Mouse (Mus musculus) hindbrain, embryonic 15.5 days (tissue): Measurements from ENCODE around the gene Rrm2. TPM values are rescaled to one million over a fixed set of nuclear protein-coding genes. Genes with fewer than 3 reads are reported as not detected.
A peak's percentile ranks its signal among the peaks of the same experiment; 100 is the strongest.

Experiments
- ATAC-seq: fragments of 200-750 bp; cut with Nextera tagmentation; 2 replicates; pipeline ENCODE4 v1.8.0; 2017; ENCODE audit warnings: low read depth, moderate number of reproducible peaks, moderate TSS enrichment; ENCODE audit not compliant: low FRiP score
- H3K27ac ChIP-seq: fragments of 300-500 bp; sonication (generic); replicated peaks from 2 replicates; pipeline ENCODE4 v1.5.1; 2015; ENCODE audit warnings: mild to moderate bottlenecking, inconsistent platforms
- H3K27me3 ChIP-seq: fragments of 300-500 bp; sonication (generic); 2 replicates; pipeline ENCODE4 v1.6.1; 2015; ENCODE audit warnings: control low read depth, inconsistent platforms
- H3K36me3 ChIP-seq: fragments of 300-500 bp; sonication (generic); 2 replicates; pipeline ENCODE4 v1.6.1; 2015; ENCODE audit warnings: control low read depth, inconsistent platforms
- H3K4me1 ChIP-seq: fragments of 300-500 bp; sonication (generic); replicated peaks from 2 replicates; pipeline ENCODE4 v1.6.1; 2015; ENCODE audit warnings: control low read depth, inconsistent platforms
- H3K4me2 ChIP-seq: fragments of 300-500 bp; sonication (generic); 2 replicates; pipeline ENCODE4 v1.6.1; 2015; ENCODE audit warnings: moderate library complexity, mild to moderate bottlenecking, inconsistent platforms
- H3K4me3 ChIP-seq: fragments of 300-500 bp; sonication (generic); 2 replicates; pipeline ENCODE4 v1.5.1; 2015; ENCODE audit warnings: mild to moderate bottlenecking, inconsistent platforms
- H3K9ac ChIP-seq: fragments of 300-500 bp; sonication (generic); 2 replicates; pipeline ENCODE4 v1.6.1; 2015; ENCODE audit warnings: inconsistent platforms
- H3K9me3 ChIP-seq: fragments of 300-500 bp; sonication (generic); 2 replicates; pipeline ENCODE4 v1.6.1; 2016; ENCODE audit warnings: control low read depth, inconsistent platforms
- WGBS: fragments of 180-500 bp; shearing (Covaris S2); methylation state at CpG from one replicate; pipeline ENCODE4 v1.1.7; 2015; 5-methylcytosine and 5-hydroxymethylcytosine counted together
- polyA plus RNA-seq: library from polyadenylated mRNA; unstranded; fragments of >200 nt; fragmentation: Nextera tagmentation; extraction: Ambion mirVana; gene quantifications from 2 replicates; pipeline ENCODE4 v1.2.1, GENCODE M21; 2015

The Rrm2 gene
- polyA plus RNA-seq, 1 experiment from 2014 or later: 64.0 TPM

DNA sequence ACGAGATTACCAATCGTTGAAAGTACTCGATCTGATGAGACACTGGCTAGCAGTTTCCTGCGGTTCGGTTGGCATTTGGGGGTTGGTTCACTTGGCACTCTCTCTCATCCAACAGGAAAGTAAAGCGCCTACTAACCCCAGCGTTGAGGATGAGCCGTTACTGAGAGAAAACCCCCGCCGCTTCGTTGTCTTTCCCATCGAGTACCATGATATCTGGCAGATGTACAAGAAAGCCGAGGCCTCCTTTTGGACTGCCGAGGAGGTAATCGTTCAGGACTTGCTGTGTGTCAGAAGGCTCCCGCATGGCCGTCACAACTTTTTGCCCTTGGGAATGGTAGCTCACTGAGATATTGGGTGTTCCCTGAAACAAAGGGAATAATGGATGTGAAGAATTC lies 780 bp downstream of the Rrm2 start:
- Histone ChIP-seq H3K27me3 (peaks cover 9% of the 10 kb centered on the region), H3K4me1 (peaks cover 21% of the 10 kb centered on the region), H3K9ac (peak overlapping the region; percentile 80), H3K27ac (no peak overlapping the region), H3K4me3 (peak overlapping the region; percentile 93), H3K9me3 (no peaks in the 10 kb centered on the region), H3K36me3 (no peaks in the 10 kb centered on the region), H3K4me2 (peak overlapping the region; percentile 93)
- WGBS: under 1% methylated on average over 17 of the region's 17 CpGs
- no peak for ATAC-seq

DNA sequence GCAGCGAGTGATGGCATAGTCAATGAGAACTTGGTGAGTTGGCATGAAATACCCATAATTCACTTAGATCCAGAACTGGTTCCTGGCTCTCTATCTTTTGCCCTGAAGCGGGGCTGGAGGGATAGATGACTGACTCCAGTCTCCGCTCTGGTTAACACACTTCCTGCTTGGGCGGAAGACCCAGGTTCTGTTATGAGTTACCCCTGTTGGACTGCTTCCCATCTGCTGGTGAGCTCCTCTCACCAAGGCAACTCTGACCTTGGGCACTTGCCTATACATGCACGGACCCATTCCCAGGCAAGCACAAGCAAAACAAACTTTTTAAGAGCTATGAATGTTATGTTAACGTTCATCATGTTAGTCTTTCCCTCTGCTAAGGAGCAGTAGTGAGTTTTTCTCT lies 1.4 kb downstream of the Rrm2 start:
- Histone ChIP-seq H3K4me2 (peak overlapping the region; percentile 93), H3K9ac (no peak overlapping the region), H3K9me3 (no peaks in the 10 kb centered on the region), H3K27me3 (peaks cover 9% of the 10 kb centered on the region), H3K4me1 (peaks cover 21% of the 10 kb centered on the region), H3K36me3 (no peaks in the 10 kb centered on the region), H3K27ac (no peak overlapping the region), H3K4me3 (peak overlapping the region; percentile 93)
- ATAC-seq: no peak
- WGBS: 23% methylated on average over 6 of the region's 6 CpGs

DNA sequence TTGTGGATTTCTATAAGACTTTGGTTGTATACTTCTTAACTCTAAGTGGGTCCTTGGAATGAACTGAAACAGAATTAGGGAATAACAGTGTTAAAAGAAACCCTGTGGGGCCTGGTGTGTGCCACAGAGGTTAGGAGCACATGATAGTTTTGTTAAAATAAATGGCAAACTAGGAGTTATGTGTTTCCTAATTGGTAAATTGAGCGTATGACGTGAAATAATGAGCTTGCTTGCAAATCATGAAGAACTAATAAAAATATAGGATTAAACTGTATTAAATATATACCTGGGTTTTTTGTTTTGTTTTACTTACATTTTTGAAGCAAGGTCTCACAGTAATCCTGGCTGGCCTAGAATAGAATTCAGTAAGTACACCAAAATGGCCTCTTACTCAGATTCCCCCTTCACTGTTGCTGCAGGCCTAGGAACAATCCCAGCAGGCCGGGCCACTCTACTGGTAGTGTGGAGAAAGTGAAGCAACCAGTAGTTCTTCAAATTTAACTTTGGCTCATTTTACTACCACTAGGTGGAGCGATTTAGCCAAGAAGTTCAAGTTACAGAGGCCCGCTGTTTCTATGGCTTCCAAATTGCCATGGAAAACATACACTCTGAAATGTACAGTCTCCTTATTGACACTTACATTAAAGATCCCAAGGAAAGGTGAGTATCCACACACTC lies 1.9 kb downstream of the Rrm2 start:
- peak overlapping the region; percentile 93; the same call in 1 of the 2 replicates for H3K4me3 ChIP-seq
- peak overlapping the region; percentile 93 for H3K4me2 ChIP-seq
- no peak overlapping the region for H3K27ac ChIP-seq
- no peaks in the 10 kb centered on the region for H3K9me3 ChIP-seq
- ATAC-seq: peak; percentile 1; the same call in 1 of the 2 replicates
- 30% methylated on average over 5 of the region's 5 CpGs for WGBS
- H3K36me3 ChIP-seq: no peaks in the 10 kb centered on the region
- H3K9ac ChIP-seq: no peak overlapping the region
- H3K27me3 ChIP-seq: peaks cover 9% of the 10 kb centered on the region
- peaks cover 21% of the 10 kb centered on the region for H3K4me1 ChIP-seq

DNA sequence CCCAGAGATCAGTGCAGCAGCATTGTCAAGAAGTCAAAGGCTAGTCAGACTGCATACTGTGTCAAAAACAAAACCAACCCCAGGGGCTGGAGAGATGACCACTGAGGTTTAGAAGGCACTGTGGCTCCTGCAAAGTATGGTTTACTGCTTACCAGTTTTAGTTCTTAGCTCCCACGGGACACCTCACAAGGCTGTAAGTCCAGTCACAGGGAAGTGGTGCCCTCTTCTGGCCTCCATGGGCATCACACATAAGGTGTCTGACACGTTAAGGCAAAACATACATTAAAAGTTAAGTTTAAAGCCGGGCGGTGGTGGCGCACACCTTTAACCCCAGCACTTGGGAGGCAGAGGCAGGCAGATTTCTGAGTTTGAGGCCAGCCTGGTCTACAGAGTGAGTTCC lies 2.6 kb downstream of the Rrm2 start:
- no peak for ATAC-seq
- Histone ChIP-seq H3K27me3 (peaks cover 9% of the 10 kb centered on the region), H3K27ac (no peak overlapping the region), H3K4me1 (peaks cover 21% of the 10 kb centered on the region), H3K4me2 (peak overlapping the region; percentile 19; the same call in 1 of the 2 replicates), H3K4me3 (no peak overlapping the region), H3K9me3 (no peaks in the 10 kb centered on the region), H3K9ac (no peak overlapping the region), H3K36me3 (no peaks in the 10 kb centered on the region)
- 52% methylated on average over 5 of the region's 5 CpGs for WGBS

DNA sequence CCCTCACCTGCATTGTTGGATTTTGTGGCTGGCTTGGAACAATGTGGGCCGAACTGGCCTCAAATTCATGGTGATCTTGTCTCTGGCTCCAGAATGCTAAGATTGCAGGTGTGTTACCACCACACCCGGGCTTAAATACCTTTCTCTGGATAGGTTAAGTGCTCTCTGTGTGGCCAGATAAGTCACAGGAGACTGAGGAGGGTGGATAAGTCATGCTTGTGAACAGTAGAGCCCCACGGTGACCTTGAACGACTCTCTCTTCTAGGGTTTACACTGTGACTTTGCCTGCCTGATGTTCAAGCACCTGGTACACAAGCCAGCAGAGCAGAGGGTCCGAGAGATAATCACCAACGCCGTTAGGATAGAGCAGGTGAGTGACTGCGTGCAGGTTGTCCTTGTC lies 4.4 kb downstream of the Rrm2 start:
- H3K9ac ChIP-seq: no peak overlapping the region
- 87% methylated on average over 8 of the region's 8 CpGs for WGBS
- H3K4me1 ChIP-seq: peaks cover 19% of the 10 kb centered on the region
- ATAC-seq: no peak
- no peaks in the 10 kb centered on the region for H3K36me3 ChIP-seq
- H3K9me3 ChIP-seq: no peaks in the 10 kb centered on the region
- H3K27ac ChIP-seq: no peak overlapping the region
- H3K4me2 ChIP-seq: no peak overlapping the region
- H3K4me3 ChIP-seq: no peak overlapping the region
- H3K27me3 ChIP-seq: peaks cover 3% of the 10 kb centered on the region

DNA sequence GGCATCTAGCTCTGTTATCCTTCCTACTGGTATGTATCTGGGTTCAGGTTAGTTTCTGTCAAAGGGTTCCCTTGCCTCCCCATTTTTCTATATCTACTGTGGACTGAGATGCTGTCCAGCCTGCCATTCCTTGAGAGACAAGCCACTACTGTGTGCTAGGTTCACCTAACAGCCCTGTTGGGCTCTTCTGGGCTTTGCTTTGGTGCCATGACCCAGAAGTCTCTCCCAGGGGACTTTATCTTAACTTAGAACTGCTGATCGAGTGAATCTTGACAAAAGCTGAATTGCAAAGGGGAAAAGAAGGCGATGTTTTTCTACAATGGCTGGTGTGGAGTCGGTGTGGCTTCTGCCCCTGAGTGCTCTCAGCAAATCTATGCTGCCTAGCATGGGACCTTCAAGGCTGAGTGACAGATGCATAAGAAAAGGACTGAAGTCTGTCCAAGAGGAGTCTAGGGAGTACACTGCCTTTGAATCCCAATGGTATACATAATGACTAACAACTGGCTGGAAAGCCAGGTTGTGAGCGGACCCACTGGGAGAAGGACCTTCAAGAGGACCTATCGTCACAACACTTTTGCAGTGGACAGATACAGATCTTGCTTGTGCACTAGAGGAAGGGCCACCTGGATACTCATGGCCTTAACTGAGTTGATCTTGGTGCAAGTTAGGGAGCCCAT lies 6.7 kb downstream of the Rrm2 start:
- ATAC-seq: no peak
- 68% methylated on average over 5 of the region's 5 CpGs for WGBS
- Histone ChIP-seq H3K9ac (no peak overlapping the region), H3K36me3 (no peaks in the 10 kb centered on the region), H3K27me3 (no peaks in the 10 kb centered on the region), H3K9me3 (no peaks in the 10 kb centered on the region), H3K4me3 (no peak overlapping the region), H3K27ac (no peak overlapping the region), H3K4me2 (no peak overlapping the region), H3K4me1 (peaks cover 4% of the 10 kb centered on the region; the same call in 1 of the 2 replicates)

DNA sequence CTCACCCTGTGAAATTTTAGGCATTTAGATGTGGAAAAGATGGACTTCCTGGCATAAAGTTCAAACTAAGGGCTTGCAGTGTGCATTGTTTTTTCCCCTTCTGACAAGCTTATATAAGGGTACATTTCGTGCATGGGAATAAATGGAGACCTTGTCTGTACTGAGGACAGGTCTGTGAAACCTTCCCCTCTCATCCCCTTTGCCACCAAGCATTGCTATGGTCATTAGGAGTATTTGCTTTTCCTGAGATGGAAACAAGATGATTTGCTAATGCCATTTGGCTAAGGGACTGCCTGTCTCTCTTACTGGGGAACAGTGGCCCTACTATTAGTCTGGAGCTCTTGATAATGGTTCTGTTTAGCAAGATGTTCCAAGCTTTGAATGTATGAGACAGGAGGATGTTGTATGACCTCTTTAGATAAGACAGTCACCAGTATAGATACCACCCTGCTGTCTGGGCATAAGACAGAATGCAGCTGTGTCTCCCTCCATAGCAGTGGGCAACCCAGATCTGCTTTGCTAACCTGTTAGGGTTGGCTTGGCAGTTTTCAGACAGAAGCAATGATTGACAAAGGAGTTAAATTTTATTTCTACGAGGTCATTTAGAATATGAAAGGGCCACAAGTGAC lies 7.3 kb downstream of the Rrm2 start:
- no peak overlapping the region for H3K9ac ChIP-seq
- peaks cover 2% of the 10 kb centered on the region; the same call in 1 of the 2 replicates for H3K4me1 ChIP-seq
- H3K27ac ChIP-seq: no peak overlapping the region
- H3K4me3 ChIP-seq: no peak overlapping the region
- WGBS: 79% methylated on average over 2 of the region's 2 CpGs
- H3K36me3 ChIP-seq: no peaks in the 10 kb centered on the region
- H3K9me3 ChIP-seq: no peaks in the 10 kb centered on the region
- ATAC-seq: no peak
- H3K27me3 ChIP-seq: no peaks in the 10 kb centered on the region
- H3K4me2 ChIP-seq: no peak overlapping the region

DNA sequence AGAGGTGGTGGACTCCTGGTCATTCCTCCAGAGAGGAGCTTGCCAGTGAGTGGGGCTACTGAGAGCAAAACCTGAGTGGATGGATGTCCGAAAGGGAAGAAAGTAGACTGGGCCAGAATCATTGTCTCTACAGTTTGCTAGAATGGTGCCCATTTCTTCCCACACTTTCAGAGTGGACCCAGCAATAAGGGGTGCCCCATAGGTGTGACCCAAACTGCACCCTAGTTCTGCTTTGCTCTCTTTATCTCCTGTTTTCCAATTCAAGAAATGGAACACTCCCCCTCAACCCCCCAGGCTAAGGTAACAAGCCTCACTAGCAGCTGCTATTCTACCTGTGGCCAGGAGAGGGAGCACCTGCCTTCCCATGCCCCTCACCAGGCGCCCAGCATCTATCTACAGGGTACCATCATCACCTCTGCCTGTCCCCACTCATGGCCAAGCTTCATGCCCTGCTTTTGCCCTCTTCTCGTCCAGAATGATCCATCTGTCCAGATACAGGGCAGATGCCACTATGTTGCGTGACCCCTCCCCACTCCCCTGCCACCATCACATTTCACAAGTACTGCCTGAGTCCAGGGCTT lies 8.8 kb downstream of the Rrm2 start:
- H3K27ac ChIP-seq: no peak overlapping the region
- WGBS: 50% methylated on average over 4 of the region's 4 CpGs
- H3K4me1 ChIP-seq: no peaks in the 10 kb centered on the region

DNA sequence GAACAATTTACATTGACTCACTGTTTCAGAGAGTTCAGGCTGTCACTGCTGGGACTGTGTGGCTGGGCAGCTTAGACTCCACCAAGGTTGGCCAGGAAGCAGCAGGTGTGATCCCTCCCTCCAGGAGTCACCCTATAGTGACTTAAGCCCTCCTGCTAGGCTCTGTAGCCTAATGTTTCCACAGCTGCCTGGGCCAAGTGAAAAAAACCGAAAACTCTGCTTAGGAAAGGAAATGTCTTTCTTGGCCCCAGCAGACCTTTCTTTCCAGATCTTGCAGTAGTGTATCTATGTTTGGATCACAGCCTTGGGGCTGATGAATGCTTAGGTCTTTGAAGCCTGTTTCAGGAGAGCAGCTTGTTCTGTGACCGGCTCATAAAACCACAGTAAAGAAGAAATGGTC lies 15.4 kb downstream of the Rrm2 start:
- no peaks in the 10 kb centered on the region for H3K27me3 ChIP-seq
- peaks cover 8% of the 10 kb centered on the region for H3K4me1 ChIP-seq
- no peak overlapping the region for H3K27ac ChIP-seq
- no peak for ATAC-seq
- 69% methylated on average over 2 of the region's 2 CpGs for WGBS
- no peak overlapping the region for H3K4me3 ChIP-seq
- no peak overlapping the region for H3K9ac ChIP-seq
- no peaks in the 10 kb centered on the region; the same call in 1 of the 2 replicates for H3K9me3 ChIP-seq
- no peak overlapping the region for H3K4me2 ChIP-seq
- no peaks in the 10 kb centered on the region for H3K36me3 ChIP-seq

More for the DNA sequence above, 8.8 kb downstream of the Rrm2 start:
- no peaks in the 10 kb centered on the region for H3K36me3 ChIP-seq
- no peak overlapping the region for H3K4me2 ChIP-seq
- H3K4me3 ChIP-seq: no peak overlapping the region
- H3K27me3 ChIP-seq: no peaks in the 10 kb centered on the region
- ATAC-seq: peak; percentile 69; the same call in 1 of the 2 replicates
- H3K9me3 ChIP-seq: no peaks in the 10 kb centered on the region
- no peak overlapping the region for H3K9ac ChIP-seq

DNA sequence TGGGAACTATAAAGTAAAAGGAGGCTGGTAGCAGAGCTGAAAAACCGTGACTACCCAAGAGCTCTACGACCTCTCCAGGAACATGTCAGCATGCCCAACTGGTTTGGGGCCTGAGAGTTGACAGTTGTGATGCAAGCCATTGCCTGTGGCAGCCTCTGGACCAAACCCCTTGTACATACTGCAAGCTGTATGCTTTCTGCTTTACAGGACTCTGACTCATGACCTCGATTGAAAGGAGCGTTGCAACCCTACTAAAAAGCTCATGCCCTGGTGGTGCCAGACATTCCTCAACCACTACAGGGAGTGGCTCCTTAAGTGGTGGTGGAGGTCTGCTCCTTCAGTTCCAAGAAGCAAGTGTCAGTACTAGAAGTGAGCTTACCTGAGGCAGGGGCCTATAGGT lies 15.8 kb downstream of the Rrm2 start:
- no peak overlapping the region for H3K4me2 ChIP-seq
- no peak overlapping the region for H3K9ac ChIP-seq
- WGBS: 64% methylated on average over 4 of the region's 4 CpGs
- no peaks in the 10 kb centered on the region for H3K36me3 ChIP-seq
- peak; percentile 15; the same call in 1 of the 2 replicates for ATAC-seq
- H3K27ac ChIP-seq: peak overlapping the region; percentile 64
- peaks cover 8% of the 10 kb centered on the region for H3K4me1 ChIP-seq
- H3K9me3 ChIP-seq: no peaks in the 10 kb centered on the region; the same call in 1 of the 2 replicates
- no peak overlapping the region for H3K4me3 ChIP-seq
- no peaks in the 10 kb centered on the region for H3K27me3 ChIP-seq

DNA sequence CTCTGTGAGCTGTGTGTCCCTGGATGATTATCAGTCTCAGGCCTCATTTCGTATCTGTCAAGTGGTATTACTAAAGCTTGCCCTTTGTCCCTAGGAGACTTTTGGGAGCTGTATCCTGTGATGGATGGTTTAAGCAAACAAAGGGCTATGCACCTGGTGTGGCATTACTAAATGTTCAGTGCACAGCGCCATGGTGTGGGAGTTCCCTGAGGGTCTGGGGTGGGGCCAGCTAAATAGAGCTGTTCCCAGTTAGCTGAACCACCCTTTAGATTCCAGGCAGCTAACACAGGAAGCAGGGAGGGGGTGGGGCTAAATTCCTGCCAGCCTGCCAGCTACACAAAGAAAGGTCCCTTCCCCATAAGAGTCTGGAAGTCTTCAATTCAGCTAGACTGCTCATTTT lies 16.3 kb downstream of the Rrm2 start:
- H3K4me2 ChIP-seq: peak overlapping the region; percentile 15; the same call in 1 of the 2 replicates
- H3K4me3 ChIP-seq: no peak overlapping the region
- WGBS: 15% methylated on average over 2 of the region's 2 CpGs
- H3K9ac ChIP-seq: no peak overlapping the region
- ATAC-seq: peak; percentile 76; the same call in 1 of the 2 replicates
- peaks cover 2% of the 10 kb centered on the region; the same call in 1 of the 2 replicates for H3K9me3 ChIP-seq
- H3K4me1 ChIP-seq: peaks cover 8% of the 10 kb centered on the region
- H3K27ac ChIP-seq: peak overlapping the region; percentile 64
- no peaks in the 10 kb centered on the region for H3K36me3 ChIP-seq
- H3K27me3 ChIP-seq: no peaks in the 10 kb centered on the region
